ENCODE assay signal across 16 mouse cellular contexts in genomic region chr10:122561924-122562323, GRCm38 (mm10).
"Had no signal": no experiment of that assay in that cellular context is flagged by ENCODE, and none has a peak within 500 bp of the region (broad histone marks: within the 10 kb centered on the region; RNA-seq: fewer than 3 reads in every experiment).

No protein-coding gene starts in this region.

- H3K4me3 ChIP-seq: limb, embryonic 10.5 days; limb, embryonic 13.5 days; lung, embryonic 15.5 days; stomach, embryonic 15.5 days had no signal

- DNase-seq: kidney, adult 18-20 months; kidney, adult 9 months; kidney, postnatal 14 days; kidney, postnatal 4 days; layer of hippocampus, adult 9-11 months; lung, postnatal 10 days; lung, postnatal 36 days; right cerebral cortex, postnatal 25 days; spleen, adult 18-20 months; thymus, postnatal 25 days had no signal

- H3K36me3 ChIP-seq: limb, embryonic 10.5 days; limb, embryonic 13.5 days; lung, embryonic 15.5 days; stomach, embryonic 15.5 days had no signal

- H3K4me2 ChIP-seq: limb, embryonic 13.5 days; lung, embryonic 15.5 days; midbrain, embryonic 11.5 days; stomach, embryonic 15.5 days had no signal

- H3K27me3 ChIP-seq: limb, embryonic 13.5 days; lung, embryonic 15.5 days; stomach, embryonic 15.5 days had no signal

- H3K4me1 ChIP-seq: lung, embryonic 15.5 days had no signal

- H3K27ac ChIP-seq: limb, embryonic 10.5 days; limb, embryonic 13.5 days; lung, embryonic 15.5 days; stomach, embryonic 15.5 days had no signal

- H3K9me3 ChIP-seq: limb, embryonic 10.5 days; limb, embryonic 13.5 days; lung, embryonic 15.5 days; stomach, embryonic 15.5 days had no signal

- ATAC-seq: intestine, embryonic 16.5 days had no signal

- H3K9ac ChIP-seq: limb, embryonic 13.5 days; lung, embryonic 15.5 days; stomach, embryonic 15.5 days had no signal
